Mouse (Mus musculus) central nervous system, embryonic 11.5 days (tissue): ENCODE measurements around the gene Mfsd2a. TPM values are rescaled to one million over a fixed set of nuclear protein-coding genes. Genes with fewer than 3 reads are reported as not detected.

ENCODE experiments used
- polyA plus RNA-seq: library from polyadenylated mRNA; depleted of rRNA; stranded (reverse); fragments of >200 nt; gene quantifications from 2 replicates; pipeline ENCODE4 v1.2.3, GENCODE M21; 2012; rRNA removed

Mfsd2a gene
- polyA plus RNA-seq, result 14.0 and 18.8 TPM in 2 replicates

DNA sequence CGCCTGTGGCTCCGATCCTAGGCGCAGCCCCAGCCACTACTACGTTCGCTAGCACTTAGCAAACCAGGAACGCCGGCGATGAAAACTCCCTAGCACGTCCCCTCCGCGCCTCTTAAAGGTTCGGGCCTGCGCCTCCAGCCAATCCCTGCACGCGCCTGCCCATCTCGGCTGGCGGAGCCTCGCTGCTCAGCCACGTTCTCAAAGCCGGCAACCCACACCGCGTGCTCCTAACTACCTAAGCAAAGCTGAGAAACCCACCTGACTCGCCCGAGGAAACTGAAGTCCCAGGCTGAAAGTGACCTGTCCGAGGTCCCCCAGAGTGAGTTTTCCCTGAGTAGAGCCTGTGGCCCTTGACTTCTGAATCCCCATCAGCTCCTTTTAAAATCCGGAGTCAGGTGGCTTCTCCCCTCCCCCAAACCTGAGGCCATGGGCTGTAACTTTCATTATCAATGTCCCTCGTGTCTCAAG, at the start of gene Mfsd2a:
Mfsd2a (minus strand) TSS at position 89 of the 468 bp plus-strand sequence.

DNA sequence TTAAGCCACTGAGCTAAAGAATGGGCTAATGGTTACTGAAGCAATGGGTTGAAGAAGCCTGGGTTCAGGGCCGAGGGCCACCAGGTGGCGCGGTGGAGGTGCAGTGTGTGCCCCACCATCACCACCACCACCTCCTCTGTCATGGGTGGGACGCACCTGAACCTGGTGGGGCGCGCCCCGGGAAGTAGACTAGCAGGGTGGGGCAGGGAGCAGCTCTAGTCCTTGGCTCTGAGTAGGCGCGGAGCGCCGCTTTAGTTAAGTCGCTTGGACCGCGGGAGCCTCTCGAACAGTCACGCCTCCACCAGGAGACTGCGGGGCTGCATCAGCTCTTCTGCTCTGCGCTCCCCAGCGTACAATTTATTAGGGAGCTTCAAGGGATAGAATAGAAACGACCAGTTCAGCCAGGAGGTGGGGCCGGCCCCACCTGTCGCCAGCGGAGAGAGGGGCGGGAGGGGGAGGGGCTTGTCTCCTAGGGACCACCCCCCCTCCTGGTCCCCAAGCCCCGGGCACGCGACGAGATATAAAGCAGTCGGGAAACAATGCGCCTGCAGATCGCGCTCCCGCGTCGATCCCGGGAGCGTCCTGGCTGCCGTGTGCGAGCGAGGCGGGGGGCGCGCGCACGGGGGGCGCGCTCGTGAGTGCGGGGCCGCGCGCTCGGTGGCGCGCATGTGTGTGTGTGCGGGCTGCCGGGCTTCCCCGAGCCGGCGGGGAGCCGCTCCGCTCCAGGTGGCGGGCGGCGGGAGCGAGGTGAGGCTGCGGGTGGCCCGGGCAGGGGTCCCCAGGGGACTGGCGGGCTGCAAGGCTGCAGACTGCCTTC, 34.6 kb upstream of the Mfsd2a start, which contains the start of gene Mycl:
Mycl (plus strand) TSS at position 249 of the 817 bp plus-strand sequence.

Other genes with a start within 250 kb of the Mfsd2a start
- gene Ppt1, start 124.9 kb downstream of the Mfsd2a start, polyA plus RNA-seq, result 37.6 and 53.7 TPM in 2 replicates
- 60.4 and 90.8 TPM in 2 replicates for gene Cap1, start 75.1 kb downstream of the Mfsd2a start, polyA plus RNA-seq
- gene Mycl, start 34.5 kb upstream of the Mfsd2a start, polyA plus RNA-seq, result 54.9 and 101 TPM in 2 replicates
- 20.1 and 23.6 TPM in 2 replicates for gene Trit1, start 55.4 kb upstream of the Mfsd2a start, polyA plus RNA-seq
- gene Bmp8b, start 144.0 kb upstream of the Mfsd2a start, polyA plus RNA-seq, result 0.17 and 0.39 TPM in 2 replicates
- gene Oxct2b, start 155.1 kb upstream of the Mfsd2a start, polyA plus RNA-seq, result 0.08 and 0.16 TPM in 2 replicates
- 72.2 and 73.3 TPM in 2 replicates for gene Ppie, start 178.8 kb upstream of the Mfsd2a start, polyA plus RNA-seq
- gene Hpcal4, start 222.0 kb upstream of the Mfsd2a start, polyA plus RNA-seq, result 0.34 and 0.41 TPM in 2 replicates
- 0.04 TPM in 1 of 2 replicates, not detected in the other for gene Nt5c1a, start 240.3 kb upstream of the Mfsd2a start, polyA plus RNA-seq